Mouse (Mus musculus) bone marrow macrophage, adult 2 months (primary cell): Measurements from ENCODE around the gene Colq. TPM values are rescaled to one million over a fixed set of nuclear protein-coding genes. Genes with fewer than 3 reads are reported as not detected.

ENCODE experiments used
- H3K27ac ChIP-seq: 2 replicates; pipeline ENCODE4 v1.5.1; 2012; ENCODE audit warnings: low read depth, low read length; ENCODE audit not compliant: insufficient read depth
- H3K4me1 ChIP-seq: 2 replicates; pipeline ENCODE4 v1.6.1; 2012; ENCODE audit warnings: low read length; ENCODE audit not compliant: control insufficient read depth, insufficient read depth
- H3K4me3 ChIP-seq: 2 replicates; pipeline ENCODE4 v1.5.1; 2012; ENCODE audit warnings: mild to moderate bottlenecking, low read length, moderate library complexity; ENCODE audit not compliant: insufficient read depth
- CTCF ChIP-seq: IDR thresholded peaks from 2 replicates; pipeline ENCODE4 v1.5.1; 2012; ENCODE audit warnings: low read depth, mild to moderate bottlenecking, low read length, moderate library complexity
- POLR2A ChIP-seq: IDR thresholded peaks from 2 replicates; pipeline ENCODE4 v1.6.1; 2012; ENCODE audit warnings: mild to moderate bottlenecking, low read depth, low read length, borderline replicate concordance
- polyA plus RNA-seq: library from polyadenylated mRNA; stranded (reverse); fragments of >200 nt; gene quantifications from 2 replicates; pipeline ENCODE4 v1.2.4, GENCODE M21; 2012; ENCODE audit not compliant: missing spikeins, insufficient read depth, insufficient read length

Colq gene
- polyA plus RNA-seq, 1 experiment: not detected

DNA sequence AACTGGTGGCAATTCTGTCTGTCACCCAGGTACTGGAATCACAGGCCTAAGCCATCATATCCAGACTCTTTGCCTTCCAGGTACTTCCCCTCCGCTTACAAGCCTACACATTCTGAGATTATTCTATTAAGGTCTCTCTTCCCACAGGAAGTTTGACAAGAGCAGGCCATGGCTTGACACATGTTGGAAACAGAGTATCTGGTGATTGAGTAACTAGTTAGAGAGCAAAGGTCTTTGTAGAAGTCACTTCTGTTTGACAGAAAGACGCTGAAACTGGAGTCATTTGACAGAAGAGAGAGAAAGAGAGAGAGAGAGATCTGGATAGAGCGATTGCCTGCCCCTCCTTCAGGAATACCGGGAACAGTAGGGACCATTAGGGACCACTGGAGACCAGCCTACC, 60.3 kb downstream of the Colq start:
- peaks cover 16% of the 10 kb centered on the region for H3K4me1 ChIP-seq
- H3K4me3 ChIP-seq: no peak overlapping the region
- H3K27ac ChIP-seq: no peak overlapping the region
- TF ChIP-seq CTCF: no peak
- TF ChIP-seq POLR2A: no peak

- Histone ChIP-seq H3K4me3 (no peak overlapping the region), H3K27ac (no peak overlapping the region), H3K4me1 (no peaks in the 10 kb centered on the region)
- TF ChIP-seq CTCF (no peak), POLR2A (no peak)
Observed at GRCm38 (mm10) chr14:31525040-31525810, 65.9 kb downstream of the Colq start.

DNA sequence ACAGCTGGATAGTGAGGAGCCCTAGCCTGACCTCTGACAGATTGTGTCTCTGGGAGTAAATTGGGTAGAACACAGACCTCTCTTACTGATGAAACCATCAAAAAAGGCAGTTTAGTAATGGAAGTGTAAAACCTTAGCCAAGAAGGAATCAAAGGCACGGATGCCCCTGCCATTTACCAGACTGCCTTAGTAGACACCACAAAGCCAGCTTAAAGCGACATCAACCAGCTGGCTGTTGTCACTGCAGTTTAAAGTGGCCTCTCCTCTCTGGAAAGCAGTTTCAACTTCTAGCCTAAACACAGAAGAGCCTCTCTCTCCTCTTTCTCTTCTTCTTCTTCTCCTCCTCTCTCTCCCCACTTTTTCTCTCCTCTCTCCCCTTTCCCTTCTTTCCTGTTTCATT, 69.8 kb downstream of the Colq start:
- Histone ChIP-seq H3K4me1 (no peaks in the 10 kb centered on the region), H3K27ac (no peak overlapping the region), H3K4me3 (no peak overlapping the region)
- TF ChIP-seq CTCF (no peak), POLR2A (no peak)

DNA sequence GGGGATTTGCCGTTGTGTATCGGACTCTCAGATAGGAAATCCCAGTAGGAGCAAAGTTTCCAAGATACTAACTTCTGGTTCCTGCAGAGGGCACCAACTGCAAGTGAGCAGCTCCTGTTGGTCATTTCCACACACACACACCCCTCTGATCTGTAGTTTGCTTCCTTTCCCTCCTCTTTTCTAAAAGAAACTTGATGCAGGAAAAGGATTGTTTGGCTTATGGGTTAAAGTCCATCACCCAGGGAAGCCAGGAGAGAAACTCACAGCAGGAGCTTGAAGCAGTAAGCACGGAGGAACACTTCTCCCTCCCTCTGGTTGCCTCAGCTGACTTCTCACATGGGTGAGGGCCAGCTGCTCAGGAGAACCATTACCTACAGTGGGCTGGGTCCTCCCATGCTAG, 72.0 kb downstream of the Colq start:
- no peak overlapping the region for H3K4me3 ChIP-seq
- H3K4me1 ChIP-seq: no peaks in the 10 kb centered on the region
- H3K27ac ChIP-seq: no peak overlapping the region
- no peak for TF ChIP-seq CTCF
- TF ChIP-seq POLR2A: no peak

- TF ChIP-seq POLR2A (no peak), CTCF (no peak)
- Histone ChIP-seq H3K4me1 (no peaks in the 10 kb centered on the region), H3K4me3 (no peak overlapping the region), H3K27ac (no peak overlapping the region)
Observed at GRCm38 (mm10) chr14:31515895-31516294, 75.2 kb downstream of the Colq start.

DNA sequence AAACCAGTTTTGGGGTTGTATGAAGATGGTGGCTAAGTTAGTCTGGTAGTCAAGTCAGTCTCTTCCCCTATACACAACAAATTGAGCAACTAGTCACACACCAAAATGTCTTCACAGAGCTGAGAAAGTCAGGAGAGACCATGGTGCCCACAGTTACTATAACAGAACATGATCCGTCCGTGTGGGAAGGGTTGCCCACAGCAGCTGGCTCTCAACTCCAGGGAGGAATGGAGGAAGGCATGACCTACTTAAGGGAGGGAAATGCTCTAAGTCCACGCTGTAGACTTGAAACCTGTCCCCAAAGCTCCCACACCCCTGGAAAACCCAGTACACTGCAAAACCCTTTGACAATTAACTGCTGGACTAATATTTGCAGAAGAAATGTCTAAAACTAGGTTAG, 80.8 kb downstream of the Colq start:
- TF ChIP-seq CTCF (no peak), POLR2A (no peak)
- Histone ChIP-seq H3K4me3 (no peak overlapping the region), H3K27ac (no peak overlapping the region)

DNA sequence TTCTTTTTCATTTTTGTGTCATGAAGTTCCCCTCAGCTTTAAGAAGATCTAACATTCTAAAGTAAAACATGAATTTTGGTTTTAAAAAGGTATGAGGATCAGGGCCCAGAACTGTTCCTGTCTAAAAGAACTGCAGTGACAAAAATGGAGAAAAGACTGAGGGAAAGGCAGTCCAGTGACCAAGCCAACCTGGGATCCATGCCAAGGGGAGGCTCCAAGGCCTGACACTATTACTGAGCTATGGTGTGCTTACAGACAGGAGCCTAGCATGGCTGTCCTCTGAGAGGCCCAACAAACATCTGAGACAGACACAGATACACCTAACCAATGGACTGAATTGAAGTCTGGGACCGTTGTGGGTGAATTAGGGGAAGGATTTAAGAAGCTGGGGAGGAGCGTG, 81.2 kb downstream of the Colq start:
- H3K27ac ChIP-seq: no peak overlapping the region

More for the DNA sequence above, 80.8 kb downstream of the Colq start:
- H3K4me1 ChIP-seq: peaks cover 8% of the 10 kb centered on the region

DNA sequence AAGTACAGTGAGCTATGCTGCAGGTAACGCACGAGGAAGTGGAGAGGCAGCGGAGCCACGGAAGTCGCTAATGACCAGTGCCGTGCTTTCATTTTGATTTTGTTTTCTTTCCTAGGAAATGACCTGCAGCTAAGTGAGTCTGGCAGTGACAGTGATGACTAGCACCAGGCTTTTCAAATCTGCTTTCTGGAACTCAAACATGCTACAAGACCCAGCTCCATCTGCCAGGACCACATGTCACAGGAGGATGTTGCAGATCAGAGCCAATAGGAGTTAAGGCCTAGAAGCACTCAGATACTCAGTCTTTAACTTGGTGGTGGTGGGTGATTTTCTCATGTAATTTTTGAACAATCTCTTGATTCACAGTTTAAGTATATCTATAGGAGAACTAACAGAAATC, 84.7 kb downstream of the Colq start:
- TF ChIP-seq CTCF (no peak), POLR2A (no peak)
- no peak overlapping the region for H3K27ac ChIP-seq

More for the DNA sequence above, 81.2 kb downstream of the Colq start:
- Histone ChIP-seq H3K4me1 (peaks cover 8% of the 10 kb centered on the region), H3K4me3 (no peak overlapping the region)
- TF ChIP-seq POLR2A (no peak), CTCF (no peak)

DNA sequence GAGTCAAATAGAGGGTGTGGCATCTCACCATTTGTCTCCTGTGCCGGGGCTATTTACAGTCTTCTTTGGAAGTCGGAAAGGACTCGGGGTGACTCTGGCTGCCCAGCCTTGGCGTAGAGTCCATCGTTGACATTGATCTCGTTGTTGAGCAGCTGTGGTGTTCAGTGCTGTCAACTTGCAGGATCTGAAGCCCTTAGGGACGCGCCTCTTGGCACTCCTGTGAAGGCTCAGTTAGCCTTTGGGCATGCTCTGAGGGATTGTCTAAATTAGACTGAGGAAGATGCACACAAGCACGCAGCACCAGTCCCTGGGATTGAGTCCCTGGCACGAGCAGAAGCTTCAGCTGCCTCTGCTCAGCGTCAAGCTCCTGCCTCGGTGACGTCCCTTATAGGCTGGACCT, 87.7 kb downstream of the Colq start:
- TF ChIP-seq POLR2A (no peak), CTCF (no peak)
- Histone ChIP-seq H3K4me3 (no peak overlapping the region), H3K4me1 (peaks cover 8% of the 10 kb centered on the region), H3K27ac (no peak overlapping the region)

More for the DNA sequence above, 84.7 kb downstream of the Colq start:
- peaks cover 8% of the 10 kb centered on the region for H3K4me1 ChIP-seq
- no peak overlapping the region for H3K4me3 ChIP-seq

DNA sequence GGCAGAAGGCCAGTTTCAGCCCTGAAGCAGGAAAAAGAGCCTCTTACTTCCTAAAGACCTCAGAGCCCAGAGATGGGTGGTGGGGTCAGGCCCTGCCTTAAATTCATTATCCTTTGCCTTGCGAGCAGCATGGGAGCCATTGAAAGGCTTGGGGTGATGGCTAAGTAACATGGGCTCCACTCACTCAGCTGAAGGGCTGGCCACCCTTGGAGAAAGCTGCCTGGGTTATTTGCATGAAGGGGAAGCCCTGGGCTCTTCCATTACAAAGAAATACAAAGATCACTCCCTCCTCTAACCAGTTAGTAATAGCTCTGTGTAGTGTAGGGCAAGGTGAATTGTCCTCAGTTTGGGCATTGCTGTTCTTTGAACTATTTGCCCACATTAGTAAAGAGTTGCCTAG, 91.6 kb downstream of the Colq start:
- Histone ChIP-seq H3K4me1 (peaks cover 7% of the 10 kb centered on the region), H3K27ac (no peak overlapping the region)

GRCm38 (mm10) chr14:31496241-31496646, 94.9 kb downstream of the Colq start:
- Histone ChIP-seq H3K27ac (peak overlapping the region; percentile 5; the same call in 1 of the 2 replicates), H3K4me3 (peak overlapping the region; percentile 91), H3K4me1 (peaks cover 10% of the 10 kb centered on the region)
- TF ChIP-seq POLR2A: no peak
- TF ChIP-seq CTCF: no peak

More for the DNA sequence above, 91.6 kb downstream of the Colq start:
- no peak overlapping the region for H3K4me3 ChIP-seq
- TF ChIP-seq POLR2A: no peak
- TF ChIP-seq CTCF: no peak
